Mouse (Mus musculus): ENCODE measurements at regions not wholly inside any gene's neighbourhood (a gene's known extent, or its start where the extent isn't known, plus 50 kb on each side); places are given as distances from the start of the nearest gene placed in this dataset.

GRCm38 (mm10) chr2:45623056-45623455 is 505.9 kb upstream of the Zeb2 start:
- DNase-seq, result no peak

GRCm38 (mm10) chr2:45608926-45609325 is 491.7 kb upstream of the Zeb2 start:
- DNase-seq, result no peak

GRCm38 (mm10) chr2:45607393-45607792 is 490.2 kb upstream of the Zeb2 start:
- no peak for DNase-seq

- DNase-seq, result no peak
These were observed 484.2 kb upstream of the Zeb2 start for GRCm38 (mm10) chr2:45601332-45601900.

GRCm38 (mm10) chr2:45593765-45594164 is 476.6 kb upstream of the Zeb2 start:
- DNase-seq, result peak; percentile 18

- DNase-seq, result no peak
These were observed 473.8 kb upstream of the Zeb2 start for GRCm38 (mm10) chr2:45590980-45591379.

- no peak for DNase-seq
These were observed 471.1 kb upstream of the Zeb2 start for GRCm38 (mm10) chr2:45588248-45588647.

- DNase-seq, result no peak
These were observed 469.5 kb upstream of the Zeb2 start for GRCm38 (mm10) chr2:45586588-45587200.

GRCm38 (mm10) chr2:45581549-45581925 is 464.3 kb upstream of the Zeb2 start:
- no peak for DNase-seq

GRCm38 (mm10) chr2:45580838-45581548 is 463.8 kb upstream of the Zeb2 start:
- peak; percentile 15 for DNase-seq

- no peak for DNase-seq
These were observed 455.7 kb upstream of the Zeb2 start for GRCm38 (mm10) chr2:45572906-45573305.

- DNase-seq, result no peak
These were observed 437.5 kb upstream of the Zeb2 start for GRCm38 (mm10) chr2:45554707-45555106.

GRCm38 (mm10) chr2:45541394-45541793 is 424.2 kb upstream of the Zeb2 start:
- no peak for DNase-seq

GRCm38 (mm10) chr2:45538950-45539349 is 421.8 kb upstream of the Zeb2 start:
- DNase-seq, result no peak

- DNase-seq, result no peak
These were observed 420.5 kb upstream of the Zeb2 start for GRCm38 (mm10) chr2:45537722-45538121.

GRCm38 (mm10) chr2:45534806-45535205 is 417.6 kb upstream of the Zeb2 start:
- peak; percentile 37 for DNase-seq

GRCm38 (mm10) chr2:45522310-45522709 is 405.1 kb upstream of the Zeb2 start:
- DNase-seq, result no peak

- no peak for DNase-seq
These were observed 402.5 kb upstream of the Zeb2 start for GRCm38 (mm10) chr2:45519550-45520152.

- no peak for DNase-seq
These were observed 397.3 kb upstream of the Zeb2 start for GRCm38 (mm10) chr2:45514290-45515180.

GRCm38 (mm10) chr2:45512852-45513251 is 395.7 kb upstream of the Zeb2 start:
- DNase-seq, result no peak

GRCm38 (mm10) chr2:45511791-45512190 is 394.6 kb upstream of the Zeb2 start:
- no peak for DNase-seq

GRCm38 (mm10) chr2:45504468-45504867 is 387.3 kb upstream of the Zeb2 start:
- no peak for DNase-seq
